Mouse (Mus musculus): ENCODE measurements around the gene E2f7. TPM values are rescaled to one million over a fixed set of nuclear protein-coding genes. Genes with fewer than 3 reads are reported as not detected.

Gene E2f7
- polyA plus RNA-seq, 1 experiment = 15.4 TPM

DNA sequence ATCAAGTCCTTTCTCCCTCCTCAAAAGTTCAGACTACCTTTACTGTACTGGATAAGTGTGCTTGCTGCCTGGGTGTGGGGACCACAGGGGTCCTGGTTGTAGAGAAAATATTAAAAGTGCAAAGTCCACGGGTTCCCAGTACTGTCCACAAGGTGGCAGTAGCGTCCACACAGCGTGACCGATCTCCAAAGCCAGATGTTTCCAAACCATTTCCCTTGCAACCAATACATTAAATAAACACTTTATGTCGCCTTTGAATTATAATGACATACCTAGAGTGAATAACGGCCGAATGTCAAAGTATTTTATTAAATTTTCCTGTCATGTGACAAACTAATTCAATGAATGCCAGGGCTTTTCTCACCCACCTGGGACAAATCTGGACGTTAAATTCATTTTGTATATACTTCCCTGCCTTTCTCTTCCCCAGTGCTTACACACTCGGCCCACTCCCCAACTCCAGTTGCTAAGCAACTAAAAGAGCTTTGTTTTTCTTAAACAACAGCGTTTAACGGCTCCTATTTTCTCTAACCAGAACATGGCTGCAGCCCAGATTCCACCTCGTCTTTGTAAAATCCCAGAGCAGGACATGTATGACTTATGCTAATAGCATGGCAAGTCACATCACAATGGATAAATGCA is 49.4 kb downstream of the E2f7 start:
- no peaks in the 10 kb centered on the region for H3K36me3 ChIP-seq (ENCODE audit: control insufficient read depth, insufficient read depth)
- TF ChIP-seq CEBPB (IDR thresholded peaks at IDR 0.05; ENCODE audit: low read depth) (no peak), USF1 (IDR thresholded peaks at IDR 0.05; ENCODE audit: low read depth) (no peak), CTCF (IDR thresholded peaks at IDR 0.05; ENCODE audit: control insufficient read depth, insufficient read depth, insufficient read length) (peak; percentile 48)
- H3K27me3 ChIP-seq (ENCODE audit: control insufficient read depth, insufficient read depth, insufficient read length) = no peaks in the 10 kb centered on the region
- H3K79me3 ChIP-seq (ENCODE audit: low read depth) = no peaks in the 10 kb centered on the region
- H3ac ChIP-seq (ENCODE audit: control insufficient read depth, insufficient read length, low read depth) = no peak overlapping the region
- H3K79me2 ChIP-seq (ENCODE audit: control insufficient read depth, insufficient read depth) = no peaks in the 10 kb centered on the region
- no peak overlapping the region for H3K4me3 ChIP-seq (ENCODE audit: insufficient read depth, poor library complexity, severe bottlenecking)

- no peaks in the 10 kb centered on the region for H3K36me3 ChIP-seq (ENCODE audit: control insufficient read depth, insufficient read depth)
- no peaks in the 10 kb centered on the region for H3K27me3 ChIP-seq (ENCODE audit: control insufficient read depth, insufficient read depth, insufficient read length)
- TF ChIP-seq MAX (IDR thresholded peaks at IDR 0.05) = no peak
- no peak overlapping the region for H3ac ChIP-seq (ENCODE audit: control insufficient read depth, insufficient read length, low read depth)
- no peak overlapping the region for H3K4me3 ChIP-seq (ENCODE audit: insufficient read depth, poor library complexity, severe bottlenecking)
- no peaks in the 10 kb centered on the region for H3K79me3 ChIP-seq (ENCODE audit: low read depth)
- no peaks in the 10 kb centered on the region for H3K79me2 ChIP-seq (ENCODE audit: control insufficient read depth, insufficient read depth)
These were observed 50.1 kb downstream of the E2f7 start for GRCm38 (mm10) chr10:110795206-110795796.

DNA sequence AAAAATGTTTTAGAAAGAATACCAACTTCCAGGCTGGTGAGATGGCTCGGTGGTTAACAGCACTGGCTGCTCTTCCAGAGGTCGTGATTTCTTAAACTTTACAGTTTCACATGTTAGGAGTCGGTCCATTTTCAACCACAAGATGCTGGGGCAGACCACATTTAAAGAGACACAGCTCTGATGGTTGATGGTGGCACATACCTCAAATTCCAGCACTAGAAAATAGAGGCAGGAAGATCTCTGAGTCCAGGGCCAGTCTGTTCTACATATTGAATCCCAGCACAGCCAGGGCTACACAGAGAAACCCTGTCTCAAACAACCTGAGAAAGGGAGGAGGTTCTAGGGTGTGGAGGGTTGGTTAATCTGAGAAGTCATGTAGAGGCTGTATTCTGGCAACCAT is 56.1 kb downstream of the E2f7 start:
- no peaks in the 10 kb centered on the region for H3K27me3 ChIP-seq (ENCODE audit: control insufficient read depth, insufficient read depth, insufficient read length)

GRCm38 (mm10) chr10:110804279-110805024 is 59.2 kb downstream of the E2f7 start:
- H3ac ChIP-seq (ENCODE audit: control insufficient read depth, insufficient read length, low read depth) = no peak overlapping the region
- H3K79me2 ChIP-seq (ENCODE audit: control insufficient read depth, insufficient read depth) = no peaks in the 10 kb centered on the region
- no peaks in the 10 kb centered on the region for H3K27me3 ChIP-seq (ENCODE audit: control insufficient read depth, insufficient read depth, insufficient read length)
- no peaks in the 10 kb centered on the region for H3K36me3 ChIP-seq (ENCODE audit: control insufficient read depth, insufficient read depth)
- no peaks in the 10 kb centered on the region for H3K79me3 ChIP-seq (ENCODE audit: low read depth)
- no peak overlapping the region for H3K4me3 ChIP-seq (ENCODE audit: insufficient read depth, poor library complexity, severe bottlenecking)
- peak; percentile 67 for TF ChIP-seq MYOD1 (IDR thresholded peaks at IDR 0.05; ENCODE audit: control insufficient read depth, insufficient read length, low read depth)
- no peak for TF ChIP-seq CTCF (IDR thresholded peaks at IDR 0.05; ENCODE audit: control insufficient read depth, insufficient read depth, insufficient read length)
- no peak for TF ChIP-seq USF1 (IDR thresholded peaks at IDR 0.05; ENCODE audit: low read depth)
- TF ChIP-seq MAX (IDR thresholded peaks at IDR 0.05) = no peak
- peak; percentile 81 for TF ChIP-seq FOSL1 (IDR thresholded peaks at IDR 0.05; ENCODE audit: insufficient read depth, low read length, poor library complexity, severe bottlenecking)
- TF ChIP-seq CEBPB (IDR thresholded peaks at IDR 0.05; ENCODE audit: low read depth) = no peak
- TF ChIP-seq MYOG (IDR thresholded peaks at IDR 0.05; ENCODE audit: control insufficient read depth, extremely low read depth, insufficient read length) = no peak

More for the DNA sequence above, 56.1 kb downstream of the E2f7 start:
- Histone ChIP-seq H3ac (ENCODE audit: control insufficient read depth, insufficient read length, low read depth) (no peak overlapping the region), H3K79me3 (ENCODE audit: low read depth) (no peaks in the 10 kb centered on the region), H3K36me3 (ENCODE audit: control insufficient read depth, insufficient read depth) (no peaks in the 10 kb centered on the region), H3K79me2 (ENCODE audit: control insufficient read depth, insufficient read depth) (no peaks in the 10 kb centered on the region), H3K4me3 (ENCODE audit: insufficient read depth, poor library complexity, severe bottlenecking) (no peak overlapping the region)
- TF ChIP-seq MYOD1 (IDR thresholded peaks at IDR 0.05; ENCODE audit: control insufficient read depth, insufficient read length, low read depth) (no peak), MAX (IDR thresholded peaks at IDR 0.05) (no peak), CEBPB (IDR thresholded peaks at IDR 0.05; ENCODE audit: low read depth) (no peak), USF1 (IDR thresholded peaks at IDR 0.05; ENCODE audit: low read depth) (no peak), FOSL1 (IDR thresholded peaks at IDR 0.05; ENCODE audit: insufficient read depth, low read length, poor library complexity, severe bottlenecking) (no peak), CTCF (IDR thresholded peaks at IDR 0.05; ENCODE audit: control insufficient read depth, insufficient read depth, insufficient read length) (no peak), MYOG (IDR thresholded peaks at IDR 0.05; ENCODE audit: control insufficient read depth, extremely low read depth, insufficient read length) (no peak)

DNA sequence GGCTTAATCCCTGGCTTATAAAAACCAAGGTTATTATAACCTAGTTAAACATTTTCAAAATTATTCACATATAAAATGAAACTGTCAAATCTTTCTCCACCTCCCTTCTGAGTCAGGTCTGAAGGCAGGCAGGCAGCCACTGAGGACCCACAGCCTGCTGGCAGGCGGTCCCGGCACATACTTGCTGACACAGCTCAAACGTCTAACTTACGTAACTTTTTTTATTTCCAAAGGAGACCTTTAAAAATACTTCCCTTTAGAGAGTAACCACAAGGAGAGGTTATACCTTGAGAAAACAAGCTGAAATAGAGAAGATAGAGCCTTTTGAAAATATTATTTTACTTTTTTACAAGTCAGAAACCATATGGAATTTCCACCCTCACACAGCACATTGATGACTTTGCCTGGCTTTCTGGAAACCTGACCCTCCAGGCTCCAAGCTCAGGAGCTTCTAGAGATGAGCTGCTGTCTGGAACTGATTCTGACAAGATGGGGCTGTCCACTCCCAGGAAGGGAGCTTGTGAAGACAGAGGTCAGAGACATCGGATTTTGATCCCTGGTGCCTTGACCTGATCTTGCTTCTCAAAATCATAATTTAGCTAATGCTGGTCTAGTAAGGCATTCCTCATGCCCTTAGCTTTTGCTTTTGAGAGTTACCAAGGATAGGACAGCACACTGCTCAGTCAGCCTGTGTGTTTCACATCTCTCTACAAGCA is 59.9 kb downstream of the E2f7 start:
- peak overlapping the region; percentile 45 for H3ac ChIP-seq (ENCODE audit: control insufficient read depth, insufficient read length, low read depth)
- H3K4me3 ChIP-seq (ENCODE audit: insufficient read depth, poor library complexity, severe bottlenecking) = no peak overlapping the region
- no peaks in the 10 kb centered on the region for H3K36me3 ChIP-seq (ENCODE audit: control insufficient read depth, insufficient read depth)
- no peaks in the 10 kb centered on the region for H3K79me2 ChIP-seq (ENCODE audit: control insufficient read depth, insufficient read depth)
- H3K27me3 ChIP-seq (ENCODE audit: control insufficient read depth, insufficient read depth, insufficient read length) = no peaks in the 10 kb centered on the region
- H3K79me3 ChIP-seq (ENCODE audit: low read depth) = no peaks in the 10 kb centered on the region
- TF ChIP-seq MYOD1 (IDR thresholded peaks at IDR 0.05; ENCODE audit: control insufficient read depth, insufficient read length, low read depth) (no peak), FOSL1 (IDR thresholded peaks at IDR 0.05; ENCODE audit: insufficient read depth, low read length, poor library complexity, severe bottlenecking) (no peak), CTCF (IDR thresholded peaks at IDR 0.05; ENCODE audit: control insufficient read depth, insufficient read depth, insufficient read length) (no peak), MYOG (IDR thresholded peaks at IDR 0.05; ENCODE audit: control insufficient read depth, extremely low read depth, insufficient read length) (no peak), USF1 (IDR thresholded peaks at IDR 0.05; ENCODE audit: low read depth) (no peak), CEBPB (IDR thresholded peaks at IDR 0.05; ENCODE audit: low read depth) (no peak)
